Mouse (Mus musculus) stomach, embryonic 16.5 days (tissue): ENCODE measurements around the gene Pknox2. TPM values are rescaled to one million over a fixed set of nuclear protein-coding genes. Genes with fewer than 3 reads are reported as not detected.

Experiments used
- ATAC-seq: fragments of 200-750 bp; cut with Nextera tagmentation; 2 replicates; pipeline ENCODE4 v1.8.0; 2017; ENCODE audit warnings: moderate number of reproducible peaks, moderate TSS enrichment; ENCODE audit not compliant: insufficient read depth, low FRiP score
- H3K27ac ChIP-seq: fragments of 300-500 bp; sonication (generic); 2 replicates; pipeline ENCODE4 v1.5.1; 2014; ENCODE audit warnings: low read length
- H3K27me3 ChIP-seq: fragments of 300-500 bp; sonication (generic); 2 replicates; pipeline ENCODE4 v1.6.1; 2014; ENCODE audit warnings: low read length, control low read depth, mixed read lengths; ENCODE audit not compliant: control insufficient read depth, insufficient read depth
- H3K36me3 ChIP-seq: fragments of 300-500 bp; sonication (generic); 2 replicates; pipeline ENCODE4 v1.6.1; 2014; ENCODE audit warnings: low read length; ENCODE audit not compliant: control insufficient read depth, insufficient read depth
- H3K4me1 ChIP-seq: fragments of 300-500 bp; sonication (generic); 2 replicates; pipeline ENCODE4 v1.6.1; 2014; ENCODE audit warnings: low read length, control low read depth, mixed read lengths; ENCODE audit not compliant: control insufficient read depth, insufficient read depth
- H3K4me2 ChIP-seq: fragments of 300-500 bp; sonication (generic); 2 replicates; pipeline ENCODE4 v1.6.1; 2014; ENCODE audit warnings: low read depth, low read length, mixed read lengths
- H3K4me3 ChIP-seq: fragments of 300-500 bp; sonication (generic); replicated peaks from 2 replicates; pipeline ENCODE4 v1.5.1; 2014; ENCODE audit warnings: mild to moderate bottlenecking, low read length
- H3K9ac ChIP-seq: fragments of 300-500 bp; sonication (generic); 2 replicates; pipeline ENCODE4 v1.6.1; 2014; ENCODE audit warnings: low read length
- H3K9me3 ChIP-seq: fragments of 300-500 bp; sonication (generic); replicated peaks from 2 replicates; pipeline ENCODE4 v1.6.1; 2016; ENCODE audit warnings: low read length, control low read depth; ENCODE audit not compliant: control insufficient read depth
- WGBS: fragments of 180-500 bp; shearing (Covaris S2); extraction: QIAGEN DNeasy Blood & Tissue Kit; methylation state at CpG from one replicate; pipeline ENCODE4 v1.1.7; 2014; 5-methylcytosine and 5-hydroxymethylcytosine counted together
- polyA plus RNA-seq: library from polyadenylated mRNA; unstranded; fragments of >200 nt; fragmentation: Nextera tagmentation; extraction: Ambion mirVana; gene quantifications from 2 replicates; pipeline ENCODE4 v1.2.1, GENCODE M21; 2015

Pknox2 gene
- polyA plus RNA-seq, 1 experiment from 2014 or later: 10.2 TPM

DNA sequence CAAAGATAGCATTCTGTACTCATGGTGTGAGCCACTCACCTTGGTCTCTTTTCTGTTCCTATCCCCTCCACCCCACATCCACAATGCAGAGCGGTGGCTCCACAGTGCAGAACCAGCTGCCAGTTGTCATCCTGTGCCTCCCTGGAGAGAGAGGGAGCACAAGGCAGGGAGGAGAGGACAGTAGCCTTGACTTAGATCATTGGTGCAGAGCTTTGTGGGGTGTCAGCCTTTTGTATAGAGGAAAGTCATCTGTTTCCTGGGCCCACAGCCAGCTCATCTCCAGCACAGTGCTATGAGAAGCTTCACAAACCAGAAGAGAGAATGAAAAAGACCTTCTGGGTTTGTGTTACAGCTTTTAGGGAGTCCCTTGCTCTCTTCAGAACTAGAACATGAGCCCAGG is 129.1 kb downstream of the Pknox2 start:
- H3K27me3 ChIP-seq: no peaks in the 10 kb centered on the region
- ATAC-seq: peak; percentile 56
- no peak overlapping the region for H3K4me2 ChIP-seq
- WGBS: 55% methylated on average over 1 of the region's 1 CpGs
- H3K4me3 ChIP-seq: no peak overlapping the region
- H3K4me1 ChIP-seq: peaks cover 42% of the 10 kb centered on the region
- H3K36me3 ChIP-seq: no peaks in the 10 kb centered on the region
- H3K9ac ChIP-seq: no peak overlapping the region
- peak overlapping the region; percentile 66 for H3K27ac ChIP-seq
- H3K9me3 ChIP-seq: no peaks in the 10 kb centered on the region

DNA sequence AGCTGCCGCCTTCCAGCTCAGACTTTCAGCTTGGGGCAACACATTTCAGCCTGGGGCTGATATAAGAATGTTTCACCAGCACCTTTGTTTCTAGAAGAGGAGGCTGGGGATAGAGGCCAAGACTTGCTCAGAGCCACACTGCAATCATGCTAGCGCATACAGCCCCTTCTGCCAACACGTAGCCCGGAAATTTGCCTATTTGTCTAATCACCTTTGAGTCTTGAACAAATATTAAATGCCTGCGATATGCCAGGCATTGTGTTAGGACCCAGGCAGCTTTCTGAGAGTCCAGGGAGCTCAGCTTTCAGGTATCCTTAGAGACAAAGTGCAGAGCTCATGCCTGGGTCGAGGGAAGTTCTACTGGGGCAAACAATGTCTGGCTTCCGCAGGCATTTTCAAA is 130.0 kb downstream of the Pknox2 start:
- H3K4me1 ChIP-seq: peaks cover 41% of the 10 kb centered on the region
- no peak overlapping the region for H3K4me2 ChIP-seq
- H3K9ac ChIP-seq: peak overlapping the region; percentile 18; the same call in 1 of the 2 replicates
- ATAC-seq: peak; percentile 66; the same call in 1 of the 2 replicates
- no peaks in the 10 kb centered on the region for H3K9me3 ChIP-seq
- no peak overlapping the region for H3K4me3 ChIP-seq
- no peaks in the 10 kb centered on the region for H3K36me3 ChIP-seq
- H3K27me3 ChIP-seq: no peaks in the 10 kb centered on the region
- peak overlapping the region; percentile 80 for H3K27ac ChIP-seq
- 48% methylated on average over 7 of the region's 7 CpGs for WGBS

DNA sequence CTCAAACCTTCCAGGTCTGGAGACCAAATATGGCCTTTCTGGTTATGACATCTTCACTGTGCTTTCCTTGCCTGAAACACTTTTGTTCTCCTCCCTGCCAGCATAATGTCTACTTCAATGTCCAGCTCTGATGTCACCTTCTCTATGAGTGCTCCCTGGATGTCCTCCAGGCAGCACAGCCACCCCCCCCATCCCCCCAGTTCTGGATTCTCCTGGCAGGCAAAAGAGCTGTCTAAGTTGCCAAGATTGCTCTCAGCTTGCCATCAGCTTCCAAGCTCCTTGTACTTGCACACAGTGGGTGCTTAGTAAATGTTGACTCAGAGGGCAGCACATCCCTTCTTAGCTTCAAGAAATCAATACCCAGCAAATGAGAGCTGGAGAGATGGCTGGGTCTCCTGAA is 131.0 kb downstream of the Pknox2 start:
- H3K4me1 ChIP-seq: peaks cover 33% of the 10 kb centered on the region
- H3K4me2 ChIP-seq: no peak overlapping the region
- peak overlapping the region; percentile 80; the same call in 1 of the 2 replicates for H3K27ac ChIP-seq
- no peak overlapping the region for H3K9ac ChIP-seq
- no peaks in the 10 kb centered on the region for H3K9me3 ChIP-seq
- no peaks in the 10 kb centered on the region for H3K36me3 ChIP-seq
- H3K4me3 ChIP-seq: no peak overlapping the region
- H3K27me3 ChIP-seq: no peaks in the 10 kb centered on the region
- no peak for ATAC-seq

DNA sequence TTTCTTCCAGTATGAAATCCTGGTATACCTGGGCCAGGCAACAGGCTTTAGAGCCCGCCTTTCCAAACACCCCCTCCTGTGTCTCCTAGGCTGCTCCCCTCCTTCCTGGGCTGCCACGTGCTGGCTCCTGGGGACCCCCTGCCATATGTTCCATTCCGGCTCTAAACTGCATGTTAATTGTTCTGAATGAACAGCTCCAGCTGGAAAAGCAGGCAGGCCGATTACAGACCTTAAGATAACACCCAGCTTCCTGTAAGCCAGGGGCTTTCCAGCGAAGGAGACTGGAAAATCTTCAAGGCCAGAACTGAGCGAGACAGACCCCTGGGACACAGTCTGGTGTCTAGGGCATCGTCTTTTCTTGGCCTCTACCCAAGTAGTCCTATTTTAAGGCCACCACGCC is 133.6 kb downstream of the Pknox2 start:
- H3K4me3 ChIP-seq: no peak overlapping the region
- no peak overlapping the region for H3K27ac ChIP-seq
- H3K36me3 ChIP-seq: no peaks in the 10 kb centered on the region
- peaks cover 28% of the 10 kb centered on the region for H3K4me1 ChIP-seq
- no peak for ATAC-seq
- H3K9me3 ChIP-seq: no peaks in the 10 kb centered on the region
- H3K4me2 ChIP-seq: no peak overlapping the region
- no peaks in the 10 kb centered on the region for H3K27me3 ChIP-seq
- H3K9ac ChIP-seq: no peak overlapping the region
- WGBS: 21% methylated on average over 8 of the region's 8 CpGs

DNA sequence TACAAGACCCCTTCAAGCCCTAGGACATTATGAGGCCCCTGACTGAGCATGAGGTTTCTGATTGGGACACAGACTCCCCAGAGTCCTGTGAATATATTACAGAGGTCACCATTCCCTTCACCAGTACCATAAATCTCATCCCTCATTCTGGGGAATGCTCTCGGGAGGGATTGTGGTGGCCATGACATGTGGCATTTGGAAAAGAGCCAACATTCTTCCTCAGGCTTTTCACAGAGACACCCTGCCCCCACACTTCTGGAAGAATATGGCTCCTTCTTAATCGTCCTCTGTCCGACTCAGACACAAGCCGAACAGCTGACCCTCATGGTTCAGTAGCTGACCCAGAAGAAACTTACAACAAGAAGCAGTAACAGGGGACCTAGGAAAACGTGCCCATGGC is 139.1 kb downstream of the Pknox2 start:
- Histone ChIP-seq H3K27ac (no peak overlapping the region), H3K9ac (no peak overlapping the region), H3K9me3 (no peaks in the 10 kb centered on the region), H3K4me2 (no peak overlapping the region), H3K36me3 (no peaks in the 10 kb centered on the region), H3K4me3 (no peak overlapping the region), H3K4me1 (peaks cover 4% of the 10 kb centered on the region; the same call in 1 of the 2 replicates), H3K27me3 (no peaks in the 10 kb centered on the region)
- no peak for ATAC-seq
- WGBS: 44% methylated on average over 5 of the region's 5 CpGs

DNA sequence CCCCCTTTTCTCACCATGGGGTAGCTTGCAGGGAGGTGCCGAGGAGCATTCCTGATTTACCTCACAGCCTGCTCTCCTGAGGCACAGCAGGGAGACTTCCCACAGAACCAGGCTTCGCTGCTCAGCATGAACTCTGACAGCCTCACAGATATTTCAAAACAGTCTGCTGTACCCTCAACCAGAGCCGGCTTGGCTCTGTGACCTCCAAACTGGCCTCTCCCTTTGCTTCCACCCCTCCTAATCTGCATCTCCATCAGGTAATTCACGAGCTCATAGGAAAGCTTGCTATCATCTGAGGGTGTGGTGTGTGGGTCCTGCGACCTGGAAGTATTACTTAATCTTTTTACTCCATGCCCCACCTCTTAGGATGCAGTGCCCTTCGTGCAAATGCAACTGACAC is 142.5 kb downstream of the Pknox2 start:
- H3K27ac ChIP-seq: no peak overlapping the region
- ATAC-seq: no peak
- WGBS: 42% methylated on average over 6 of the region's 6 CpGs

DNA sequence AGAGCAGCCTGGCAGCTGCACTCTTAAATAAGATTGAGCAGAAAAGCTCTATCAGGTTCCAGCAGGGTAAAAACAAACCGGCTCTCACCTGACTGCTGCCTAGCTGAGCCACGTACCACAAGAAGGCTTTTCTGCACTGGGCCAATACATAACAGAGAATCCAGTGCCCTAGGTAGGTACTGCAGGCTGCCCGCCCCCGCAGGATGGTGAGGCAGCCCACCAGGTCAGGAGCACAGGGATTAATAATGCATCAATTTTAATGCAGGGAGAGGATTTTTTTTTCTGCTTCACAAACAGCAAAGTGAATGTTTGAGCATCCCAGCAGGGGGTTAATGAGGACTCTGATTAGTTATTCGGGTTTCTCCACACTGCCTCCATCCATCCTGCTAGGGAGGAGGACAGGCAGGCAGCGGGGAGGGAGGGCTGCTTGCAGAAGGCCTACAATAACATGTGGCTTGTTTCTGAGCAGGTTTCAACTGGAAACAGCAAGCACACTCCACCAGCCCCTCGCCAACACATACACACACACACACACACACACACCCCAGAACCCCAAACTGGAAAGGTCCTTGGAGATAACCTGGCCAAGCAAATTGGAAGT is 145.2 kb downstream of the Pknox2 start:
- WGBS: 51% methylated on average over 7 of the region's 7 CpGs
- no peak overlapping the region for H3K4me3 ChIP-seq
- no peaks in the 10 kb centered on the region for H3K4me1 ChIP-seq
- H3K9ac ChIP-seq: no peak overlapping the region
- H3K4me2 ChIP-seq: no peak overlapping the region
- no peaks in the 10 kb centered on the region for H3K27me3 ChIP-seq
- H3K36me3 ChIP-seq: no peaks in the 10 kb centered on the region
- ATAC-seq: no peak
- no peak overlapping the region for H3K27ac ChIP-seq
- H3K9me3 ChIP-seq: no peaks in the 10 kb centered on the region

More for the DNA sequence above, 142.5 kb downstream of the Pknox2 start:
- Histone ChIP-seq H3K4me1 (no peaks in the 10 kb centered on the region; the same call in 1 of the 2 replicates), H3K4me3 (no peak overlapping the region), H3K4me2 (no peak overlapping the region), H3K9ac (no peak overlapping the region), H3K36me3 (no peaks in the 10 kb centered on the region), H3K9me3 (no peaks in the 10 kb centered on the region), H3K27me3 (no peaks in the 10 kb centered on the region)

DNA sequence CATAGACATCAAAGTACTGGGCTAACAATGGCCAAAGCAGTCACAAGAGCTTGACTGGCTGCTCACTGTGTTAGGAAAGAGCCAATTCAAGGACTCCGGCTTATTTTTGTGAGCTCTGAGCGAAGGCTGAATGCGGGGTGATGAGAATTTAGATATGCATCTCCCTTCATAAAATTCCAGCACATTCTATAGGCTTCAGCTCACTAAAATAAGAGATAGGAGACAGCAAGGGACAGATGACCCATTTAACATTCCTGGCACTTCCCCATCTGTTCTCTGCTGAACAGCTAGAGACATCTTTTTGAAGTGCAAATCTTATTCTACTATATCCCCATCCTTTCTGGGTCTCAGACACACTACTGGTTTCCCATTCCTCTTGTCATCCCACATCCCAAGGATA is 147.8 kb downstream of the Pknox2 start:
- 94% methylated on average over 3 of the region's 3 CpGs for WGBS
- Histone ChIP-seq H3K4me1 (no peaks in the 10 kb centered on the region), H3K36me3 (no peaks in the 10 kb centered on the region), H3K4me3 (no peak overlapping the region), H3K9ac (no peak overlapping the region), H3K4me2 (no peak overlapping the region), H3K27me3 (no peaks in the 10 kb centered on the region), H3K9me3 (no peaks in the 10 kb centered on the region), H3K27ac (no peak overlapping the region)
- no peak for ATAC-seq

DNA sequence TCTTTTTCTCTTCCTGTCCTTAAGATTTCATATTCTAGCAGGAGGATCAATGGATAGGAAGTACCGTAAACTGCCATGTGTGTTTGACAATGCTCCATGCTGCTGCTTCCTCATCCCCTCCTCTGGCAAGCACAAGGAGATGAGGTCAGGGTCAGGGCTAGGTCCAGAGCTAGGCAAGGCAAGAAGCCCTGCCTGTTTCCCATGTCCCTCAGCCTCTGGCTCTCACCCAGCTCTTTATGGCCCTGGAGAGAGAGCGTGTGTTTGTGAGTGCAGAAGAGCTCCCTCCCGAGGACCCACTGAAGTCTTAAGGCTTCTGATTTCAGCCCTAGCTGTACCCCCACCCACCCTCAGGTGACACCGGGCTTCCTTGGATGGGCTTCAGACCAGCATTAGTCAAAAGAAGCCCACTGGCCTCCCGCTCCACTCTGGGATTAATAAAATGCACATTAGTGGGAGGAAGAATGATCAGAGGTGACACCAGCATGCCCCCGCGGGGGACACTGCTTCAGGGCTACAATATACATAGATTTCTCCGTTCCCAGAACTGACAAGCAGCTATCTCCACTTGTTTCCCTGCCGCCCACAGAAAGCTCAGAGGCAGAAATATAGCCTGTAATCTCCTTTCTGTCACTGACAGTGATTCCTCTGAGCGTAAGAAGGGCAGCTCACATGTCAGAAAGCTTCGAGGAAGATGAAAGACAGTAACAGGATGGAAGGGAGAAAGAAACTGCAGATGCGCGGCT is 156.4 kb downstream of the Pknox2 start:
- 56% methylated on average over 13 of the region's 13 CpGs for WGBS
- ATAC-seq: no peak
- H3K9me3 ChIP-seq: no peaks in the 10 kb centered on the region
- no peak overlapping the region for H3K27ac ChIP-seq
- no peaks in the 10 kb centered on the region for H3K4me1 ChIP-seq
- no peak overlapping the region for H3K4me2 ChIP-seq
- H3K4me3 ChIP-seq: no peak overlapping the region
- H3K36me3 ChIP-seq: no peaks in the 10 kb centered on the region; the same call in 1 of the 2 replicates
- no peak overlapping the region for H3K9ac ChIP-seq
- no peaks in the 10 kb centered on the region for H3K27me3 ChIP-seq
